Mouse (Mus musculus) neural tube, embryonic 14.5 days (tissue): ENCODE measurements at regions not wholly inside any gene's neighbourhood (a gene's known extent, or its start where the extent isn't known, plus 50 kb on each side); places are given as distances from the start of the nearest gene placed in this dataset.

Experiments used
- ATAC-seq: fragments of 200-750 bp; cut with Nextera tagmentation; 2 replicates; pipeline ENCODE4 v1.8.0; 2017; ENCODE audit warnings: low read depth, mild to moderate bottlenecking, moderate TSS enrichment, moderate library complexity
- H3K27ac ChIP-seq: fragments of 300-500 bp; sonication (generic); 2 replicates; pipeline ENCODE4 v1.5.1; 2014; ENCODE audit warnings: low read depth, mild to moderate bottlenecking, control low read depth, low read length, moderate library complexity, mixed read lengths
- H3K27me3 ChIP-seq: fragments of 300-500 bp; sonication (generic); 2 replicates; pipeline ENCODE4 v1.6.1; 2014; ENCODE audit warnings: low read length; ENCODE audit not compliant: control insufficient read depth, insufficient read depth
- H3K36me3 ChIP-seq: fragments of 300-500 bp; sonication (generic); 2 replicates; pipeline ENCODE4 v1.6.1; 2014; ENCODE audit warnings: low read length, mixed read lengths; ENCODE audit not compliant: control insufficient read depth, insufficient read depth
- H3K4me1 ChIP-seq: fragments of 300-500 bp; sonication (generic); 2 replicates; pipeline ENCODE4 v1.6.1; 2014; ENCODE audit warnings: low read length; ENCODE audit not compliant: control insufficient read depth, insufficient read depth
- H3K4me2 ChIP-seq: fragments of 300-500 bp; sonication (generic); 2 replicates; pipeline ENCODE4 v1.6.1; 2014; ENCODE audit warnings: mild to moderate bottlenecking, low read depth, low read length, control low read depth
- H3K4me3 ChIP-seq: fragments of 300-500 bp; sonication (generic); 2 replicates; pipeline ENCODE4 v1.5.1; 2014; ENCODE audit warnings: low read depth, low read length, control low read depth, mixed read lengths
- H3K9ac ChIP-seq: fragments of 300-500 bp; sonication (generic); replicated peaks from 2 replicates; pipeline ENCODE4 v1.6.1; 2014; ENCODE audit warnings: low read depth, mild to moderate bottlenecking, control low read depth, low read length, mixed read lengths
- H3K9me3 ChIP-seq: fragments of 300-500 bp; sonication (generic); 2 replicates; pipeline ENCODE4 v1.6.1; 2016; ENCODE audit warnings: low read length; ENCODE audit not compliant: control insufficient read depth
- WGBS: fragments of 180-500 bp; shearing (Covaris S2); extraction: QIAGEN DNeasy Blood & Tissue Kit; methylation state at CpG from one replicate; pipeline ENCODE4 v1.1.7; 2014; 5-methylcytosine and 5-hydroxymethylcytosine counted together

- Histone ChIP-seq H3K27me3 (no peaks in the 10 kb centered on the region), H3K27ac (no peak overlapping the region), H3K36me3 (no peaks in the 10 kb centered on the region), H3K4me3 (no peak overlapping the region), H3K9me3 (no peaks in the 10 kb centered on the region), H3K9ac (no peak overlapping the region), H3K4me2 (peak overlapping the region; percentile 28), H3K4me1 (no peaks in the 10 kb centered on the region)
- ATAC-seq, result no peak
- 45% methylated on average over 19 of the region's 19 CpGs for WGBS
Observed at GRCm38 (mm10) chr8:112427721-112428389, 142.0 kb upstream of the Cntnap4 start.

GRCm38 (mm10) chr8:112411968-112412367 lies 157.9 kb upstream of the Cntnap4 start:
- no peaks in the 10 kb centered on the region for H3K27me3 ChIP-seq
- no peaks in the 10 kb centered on the region for H3K9me3 ChIP-seq
- H3K9ac ChIP-seq, result no peak overlapping the region
- H3K36me3 ChIP-seq, result no peaks in the 10 kb centered on the region
- no peak for ATAC-seq
- no peak overlapping the region for H3K27ac ChIP-seq
- 90% methylated on average over 5 of the region's 5 CpGs for WGBS
- no peak overlapping the region for H3K4me2 ChIP-seq
- H3K4me3 ChIP-seq, result no peak overlapping the region
- H3K4me1 ChIP-seq, result no peaks in the 10 kb centered on the region

GRCm38 (mm10) chr8:112411213-112411612 lies 158.6 kb upstream of the Cntnap4 start:
- Histone ChIP-seq H3K9ac (no peak overlapping the region), H3K4me3 (no peak overlapping the region), H3K27me3 (no peaks in the 10 kb centered on the region), H3K9me3 (no peaks in the 10 kb centered on the region), H3K36me3 (no peaks in the 10 kb centered on the region), H3K4me2 (no peak overlapping the region), H3K4me1 (no peaks in the 10 kb centered on the region), H3K27ac (no peak overlapping the region)
- 17% methylated on average over 6 of the region's 6 CpGs for WGBS
- no peak for ATAC-seq

GRCm38 (mm10) chr8:112408211-112408735 lies 161.6 kb upstream of the Cntnap4 start:
- Histone ChIP-seq H3K9ac (no peak overlapping the region), H3K9me3 (no peaks in the 10 kb centered on the region), H3K36me3 (no peaks in the 10 kb centered on the region), H3K4me1 (no peaks in the 10 kb centered on the region), H3K4me3 (no peak overlapping the region), H3K27me3 (no peaks in the 10 kb centered on the region), H3K27ac (no peak overlapping the region), H3K4me2 (no peak overlapping the region)
- no peak for ATAC-seq
- 78% methylated on average over 9 of the region's 9 CpGs for WGBS

- H3K9ac ChIP-seq, result no peak overlapping the region
- no peaks in the 10 kb centered on the region for H3K4me1 ChIP-seq
- no peak overlapping the region for H3K4me2 ChIP-seq
- no peak overlapping the region for H3K27ac ChIP-seq
- no peaks in the 10 kb centered on the region for H3K36me3 ChIP-seq
- ATAC-seq, result no peak
- 18% methylated on average over 2 of the region's 2 CpGs for WGBS
- no peaks in the 10 kb centered on the region for H3K9me3 ChIP-seq
- H3K27me3 ChIP-seq, result no peaks in the 10 kb centered on the region
- H3K4me3 ChIP-seq, result no peak overlapping the region
Observed at GRCm38 (mm10) chr8:112404087-112404486, 165.8 kb upstream of the Cntnap4 start.

GRCm38 (mm10) chr8:112397438-112397837 lies 172.4 kb upstream of the Cntnap4 start:
- no peak overlapping the region for H3K4me3 ChIP-seq
- no peak overlapping the region for H3K4me2 ChIP-seq
- H3K27me3 ChIP-seq, result no peaks in the 10 kb centered on the region
- H3K4me1 ChIP-seq, result no peaks in the 10 kb centered on the region
- 25% methylated on average over 2 of the region's 2 CpGs for WGBS
- no peaks in the 10 kb centered on the region for H3K9me3 ChIP-seq
- ATAC-seq, result no peak
- H3K36me3 ChIP-seq, result no peaks in the 10 kb centered on the region
- H3K9ac ChIP-seq, result no peak overlapping the region
- H3K27ac ChIP-seq, result no peak overlapping the region

GRCm38 (mm10) chr8:112390108-112390507 lies 179.7 kb upstream of the Cntnap4 start:
- H3K4me1 ChIP-seq, result no peaks in the 10 kb centered on the region
- no peak overlapping the region for H3K4me3 ChIP-seq
- H3K36me3 ChIP-seq, result no peaks in the 10 kb centered on the region
- H3K4me2 ChIP-seq, result no peak overlapping the region
- no peak for ATAC-seq
- no peak overlapping the region for H3K9ac ChIP-seq
- no peaks in the 10 kb centered on the region for H3K27me3 ChIP-seq
- H3K9me3 ChIP-seq, result no peaks in the 10 kb centered on the region
- no peak overlapping the region for H3K27ac ChIP-seq
- WGBS, result 74% methylated on average over 4 of the region's 4 CpGs

- ATAC-seq, result no peak
- Histone ChIP-seq H3K4me3 (no peak overlapping the region), H3K4me2 (no peak overlapping the region), H3K27me3 (no peaks in the 10 kb centered on the region), H3K9me3 (no peaks in the 10 kb centered on the region), H3K36me3 (no peaks in the 10 kb centered on the region), H3K4me1 (no peaks in the 10 kb centered on the region), H3K9ac (no peak overlapping the region), H3K27ac (no peak overlapping the region)
- WGBS, result 26% methylated on average over 5 of the region's 5 CpGs
Observed at GRCm38 (mm10) chr8:112348323-112348722, 221.5 kb upstream of the Cntnap4 start.

GRCm38 (mm10) chr8:112333171-112333570 lies 236.7 kb upstream of the Cntnap4 start:
- Histone ChIP-seq H3K4me2 (no peak overlapping the region), H3K9ac (no peak overlapping the region), H3K4me3 (no peak overlapping the region), H3K9me3 (no peaks in the 10 kb centered on the region), H3K27ac (no peak overlapping the region), H3K27me3 (no peaks in the 10 kb centered on the region), H3K36me3 (no peaks in the 10 kb centered on the region), H3K4me1 (no peaks in the 10 kb centered on the region)
- no peak for ATAC-seq
- 19% methylated on average over 11 of the region's 11 CpGs for WGBS
